Mouse (Mus musculus): ENCODE measurements at regions not wholly inside any gene's neighbourhood (a gene's known extent, or its start where the extent isn't known, plus 50 kb on each side); places are given as distances from the start of the nearest gene placed in this dataset.

DNA sequence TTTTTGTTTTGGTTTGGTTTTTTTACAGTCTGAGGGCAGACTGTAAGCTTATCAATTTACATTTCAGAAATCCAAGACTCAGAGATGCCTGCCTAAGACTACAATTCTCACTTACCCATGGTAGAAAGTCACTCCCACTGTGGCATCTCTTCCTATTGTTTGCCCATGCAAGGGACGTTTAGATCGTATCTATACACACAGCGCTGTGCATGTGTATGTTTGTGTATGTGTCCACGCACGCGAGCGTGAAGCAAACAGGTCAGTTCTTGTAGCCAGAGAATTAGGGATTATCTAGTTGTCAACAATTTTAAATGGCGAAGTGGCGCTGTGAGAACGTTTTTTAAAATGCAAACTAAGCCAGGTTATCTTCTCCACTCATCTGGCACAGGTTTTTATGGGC lies 223.6 kb upstream of the Ankrd55 start:
- WGBS: 82% methylated on average over 10 of the region's 10 CpGs
- no peaks in the 10 kb centered on the region for H3K27me3 ChIP-seq (ENCODE audit: insufficient read depth, low read length)
- H3K4me1 ChIP-seq (ENCODE audit: insufficient read depth, low read length): no peaks in the 10 kb centered on the region
- DNase-seq (ENCODE audit: low spot score): no peak
- H3K4me2 ChIP-seq (ENCODE audit: low read depth, low read length, poor library complexity, severe bottlenecking): no peak overlapping the region
- ATAC-seq (ENCODE audit: low FRiP score): no peak
- H3K9ac ChIP-seq (replicated peaks; ENCODE audit: low read length, poor library complexity, severe bottlenecking): no peak overlapping the region
- H3K36me3 ChIP-seq (ENCODE audit: insufficient read depth, low read length): no peaks in the 10 kb centered on the region
- no peak for TF ChIP-seq CTCF (IDR thresholded peaks at IDR 0.05)
- H3K9me3 ChIP-seq (ENCODE audit: low read length): no peaks in the 10 kb centered on the region
- no peak overlapping the region for H3K4me3 ChIP-seq (ENCODE audit: low read depth, low read length)
- no peak overlapping the region for H3K27ac ChIP-seq (ENCODE audit: low read depth, low read length)

DNA sequence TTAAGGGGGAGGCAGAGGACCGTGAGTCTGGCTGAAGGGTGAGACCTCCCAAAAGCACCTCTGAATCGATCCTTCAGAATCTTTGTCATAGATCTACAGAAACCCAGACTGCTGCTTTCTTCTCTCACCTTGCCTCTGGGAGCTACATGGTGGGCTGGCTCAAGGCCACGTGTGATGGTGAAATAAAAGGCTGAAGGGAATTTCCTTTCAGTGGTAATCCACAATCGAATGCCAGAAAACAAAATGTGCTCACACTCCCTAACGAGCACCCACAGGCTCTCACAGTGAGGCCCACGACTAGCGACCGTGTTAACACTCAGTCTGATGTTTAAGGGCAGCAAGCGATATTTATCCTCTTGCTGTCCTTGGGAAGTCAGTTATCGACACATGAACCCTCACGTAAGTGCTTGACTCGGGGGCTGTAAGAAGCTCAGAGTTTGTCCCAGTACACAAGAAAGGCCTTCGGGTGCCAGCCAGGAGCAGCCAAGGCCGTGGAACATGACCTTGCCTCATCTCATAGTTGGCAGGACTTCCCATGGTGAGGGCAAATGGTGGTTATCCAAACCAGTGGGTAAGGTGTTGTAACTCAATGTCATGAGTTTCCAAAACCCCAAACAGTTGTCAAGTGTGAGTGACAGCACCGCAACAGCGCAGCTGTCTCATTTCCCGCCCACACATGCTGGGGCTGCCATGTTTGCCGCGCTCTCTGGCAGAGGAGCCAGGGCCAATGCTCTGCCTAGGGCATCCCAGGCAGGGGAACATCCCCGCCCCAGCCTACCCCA lies 221.0 kb upstream of the Ankrd55 start:
- Histone ChIP-seq H3K27me3 (ENCODE audit: insufficient read depth, low read length) (no peaks in the 10 kb centered on the region), H3K36me3 (ENCODE audit: insufficient read depth, low read length) (no peaks in the 10 kb centered on the region), H3K9ac (replicated peaks; ENCODE audit: low read length, poor library complexity, severe bottlenecking) (no peak overlapping the region), H3K27ac (ENCODE audit: low read depth, low read length) (no peak overlapping the region), H3K4me3 (ENCODE audit: low read depth, low read length) (no peak overlapping the region), H3K4me1 (ENCODE audit: insufficient read depth, low read length) (no peaks in the 10 kb centered on the region), H3K4me2 (ENCODE audit: low read depth, low read length, poor library complexity, severe bottlenecking) (no peak overlapping the region), H3K9me3 (ENCODE audit: low read length) (no peaks in the 10 kb centered on the region)
- WGBS: 76% methylated on average over 20 of the region's 20 CpGs
- no peak for ATAC-seq (ENCODE audit: low FRiP score)
- no peak for DNase-seq (ENCODE audit: low spot score)
- TF ChIP-seq CTCF (IDR thresholded peaks at IDR 0.05): no peak

DNA sequence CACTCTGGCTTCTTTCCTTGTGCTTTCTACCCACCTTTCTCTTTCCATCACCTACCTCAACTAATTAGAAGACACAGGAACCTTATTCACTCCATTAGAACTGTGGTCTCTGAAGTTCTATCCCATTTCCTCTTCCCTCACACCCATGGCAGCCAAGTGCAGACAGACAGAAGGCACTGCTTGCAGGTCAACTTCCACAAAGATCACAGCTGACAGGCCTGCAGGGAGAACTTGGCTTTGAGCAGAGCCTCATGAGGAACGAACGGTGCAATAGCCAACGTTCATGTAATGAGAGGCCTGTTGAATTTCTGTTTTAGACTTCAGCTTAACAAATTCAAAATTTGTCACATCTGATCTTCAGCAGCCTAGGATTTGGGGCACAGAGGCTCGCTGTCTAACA lies 217.5 kb upstream of the Ankrd55 start:
- Histone ChIP-seq H3K27ac (ENCODE audit: low read depth, low read length) (no peak overlapping the region), H3K9me3 (ENCODE audit: low read length) (no peaks in the 10 kb centered on the region), H3K4me3 (ENCODE audit: low read depth, low read length) (no peak overlapping the region), H3K27me3 (ENCODE audit: insufficient read depth, low read length) (no peaks in the 10 kb centered on the region), H3K4me1 (ENCODE audit: insufficient read depth, low read length) (no peaks in the 10 kb centered on the region), H3K36me3 (ENCODE audit: insufficient read depth, low read length) (no peaks in the 10 kb centered on the region), H3K9ac (replicated peaks; ENCODE audit: low read length, poor library complexity, severe bottlenecking) (no peak overlapping the region), H3K4me2 (ENCODE audit: low read depth, low read length, poor library complexity, severe bottlenecking) (no peak overlapping the region)
- 89% methylated on average over 4 of the region's 4 CpGs for WGBS
- no peak for ATAC-seq (ENCODE audit: low FRiP score)
- no peak for TF ChIP-seq CTCF (IDR thresholded peaks at IDR 0.05)
- no peak for DNase-seq (ENCODE audit: low spot score)

DNA sequence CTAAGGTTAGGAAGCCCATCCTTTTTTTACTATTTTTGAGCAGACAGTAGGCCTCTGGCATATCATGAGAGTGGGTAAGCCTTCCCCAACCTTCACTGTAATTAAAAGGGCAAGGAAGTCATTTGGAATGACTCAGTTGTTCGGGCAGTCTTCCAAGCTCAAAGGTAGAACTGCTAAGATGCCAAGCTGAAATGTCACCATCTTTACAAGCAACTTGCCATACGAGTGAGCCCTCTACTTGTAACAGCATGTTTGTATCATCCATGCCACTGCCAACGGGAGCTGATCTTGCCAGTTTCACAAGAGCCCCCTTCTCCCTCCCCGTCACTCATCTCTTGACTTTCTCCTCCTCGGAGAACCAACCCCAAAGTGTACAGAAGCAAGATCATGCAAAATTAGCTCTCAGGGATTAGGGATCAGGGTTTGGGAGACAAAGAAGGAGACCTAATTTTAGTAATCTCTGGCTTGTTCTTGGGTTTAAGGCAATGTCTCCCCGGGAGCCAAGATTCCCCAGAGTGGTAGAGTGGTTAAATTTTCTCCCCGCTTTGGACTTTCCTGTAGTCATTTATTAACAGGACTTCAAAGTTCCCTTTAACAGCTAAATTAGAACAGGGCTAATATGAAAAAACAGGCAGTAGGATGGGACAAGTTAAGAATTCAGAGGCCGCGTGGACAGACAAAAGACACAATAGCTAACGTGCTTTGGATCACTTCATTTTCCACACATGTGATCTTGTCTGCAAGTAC lies 216.9 kb upstream of the Ankrd55 start:
- no peaks in the 10 kb centered on the region for H3K4me1 ChIP-seq (ENCODE audit: insufficient read depth, low read length)
- H3K9ac ChIP-seq (replicated peaks; ENCODE audit: low read length, poor library complexity, severe bottlenecking): no peak overlapping the region
- no peak for TF ChIP-seq CTCF (IDR thresholded peaks at IDR 0.05)
- no peaks in the 10 kb centered on the region for H3K9me3 ChIP-seq (ENCODE audit: low read length)
- no peak for DNase-seq (ENCODE audit: low spot score)
- no peaks in the 10 kb centered on the region for H3K27me3 ChIP-seq (ENCODE audit: insufficient read depth, low read length)
- no peaks in the 10 kb centered on the region for H3K36me3 ChIP-seq (ENCODE audit: insufficient read depth, low read length)
- no peak overlapping the region for H3K4me2 ChIP-seq (ENCODE audit: low read depth, low read length, poor library complexity, severe bottlenecking)
- ATAC-seq (ENCODE audit: low FRiP score): no peak
- H3K27ac ChIP-seq (ENCODE audit: low read depth, low read length): no peak overlapping the region
- 86% methylated on average over 10 of the region's 10 CpGs for WGBS
- no peak overlapping the region for H3K4me3 ChIP-seq (ENCODE audit: low read depth, low read length)

DNA sequence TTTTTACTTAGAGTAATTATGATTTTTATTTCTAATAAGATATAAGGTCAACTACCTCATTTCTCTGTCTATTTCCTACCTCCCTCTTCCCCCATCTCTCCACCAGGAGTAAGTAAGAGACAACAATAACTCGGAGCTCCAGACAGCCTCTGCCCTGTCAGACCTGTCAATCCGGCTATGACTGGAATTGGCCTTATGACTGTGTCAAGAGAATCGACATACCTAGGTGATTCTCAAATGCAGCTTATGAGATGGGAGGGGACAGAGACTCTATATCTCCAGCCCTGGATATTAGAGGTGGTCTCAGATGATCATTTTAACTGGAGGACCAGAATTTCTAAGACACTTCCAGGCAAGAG lies 216.3 kb upstream of the Ankrd55 start:
- WGBS: 82% methylated on average over 3 of the region's 3 CpGs
- no peak overlapping the region for H3K4me3 ChIP-seq (ENCODE audit: low read depth, low read length)
- no peak for TF ChIP-seq CTCF (IDR thresholded peaks at IDR 0.05)
- DNase-seq (ENCODE audit: low spot score) (no peak), ATAC-seq (ENCODE audit: low FRiP score) (no peak)
- H3K9ac ChIP-seq (replicated peaks; ENCODE audit: low read length, poor library complexity, severe bottlenecking): no peak overlapping the region
- H3K36me3 ChIP-seq (ENCODE audit: insufficient read depth, low read length): no peaks in the 10 kb centered on the region
- no peaks in the 10 kb centered on the region for H3K4me1 ChIP-seq (ENCODE audit: insufficient read depth, low read length)
- H3K9me3 ChIP-seq (ENCODE audit: low read length): no peaks in the 10 kb centered on the region
- no peak overlapping the region for H3K27ac ChIP-seq (ENCODE audit: low read depth, low read length)
- H3K27me3 ChIP-seq (ENCODE audit: insufficient read depth, low read length): no peaks in the 10 kb centered on the region
- no peak overlapping the region for H3K4me2 ChIP-seq (ENCODE audit: low read depth, low read length, poor library complexity, severe bottlenecking)
